Mouse (Mus musculus): ENCODE data around the gene Olfr362.
"Not testable (repeated sequence)": the region's sequence is repeated elsewhere in the genome, so short reads cannot be mapped to it uniquely, and the experiment has no call there.

Olfr362 gene

GRCm38 (mm10) chr2:37117810-37118209, at the start of gene Olfr362:
Gene Olfr362 (minus strand): TSS chr2:37117910.
- no peak for DNase-seq (ENCODE audit: low read depth, low spot score)

GRCm38 (mm10) chr2:37139022-37139421, 21.3 kb upstream of the Olfr362 start, which contains the start of gene Olfr364-ps1:
Gene Olfr364-ps1 (plus strand): TSS chr2:37139322.
- DNase-seq (ENCODE audit: low read depth, low spot score), result no peak

GRCm38 (mm10) chr2:37089190-37089589, 28.5 kb downstream of the Olfr362 start, which contains the start of gene Olfr361:
Gene Olfr361 (minus strand): TSS chr2:37089290.
- not testable (repeated sequence) for DNase-seq (ENCODE audit: low read depth, low spot score)

- no peak for DNase-seq (ENCODE audit: low read depth, low spot score)
These were observed 52.3 kb downstream of the Olfr362 start, which contains the start of gene Olfr360 for GRCm38 (mm10) chr2:37065446-37065845. Gene Olfr360 (plus strand): TSS chr2:37065746.
